Mouse (Mus musculus) spleen, adult 2 months (tissue): ENCODE measurements around the gene P3h2. TPM values are rescaled to one million over a fixed set of nuclear protein-coding genes. Genes with fewer than 3 reads are reported as not detected.

ENCODE experiments used
- DNase-seq, 2 experiments: peaks; one replicate each; pipeline versions ENCODE4 v3.0.0 to v3.0.0-alpha.2; 2012 to 2021; ENCODE audit warnings: low spot score in 2 of 2, low read depth in 1 of 2
- H3K27ac ChIP-seq: fragments of 200-500 bp; 2 replicates; pipeline ENCODE4 v1.5.1; 2012; ENCODE audit warnings: low read length, inconsistent platforms; ENCODE audit not compliant: insufficient read depth
- H3K27me3 ChIP-seq: fragments of 200-500 bp; 2 replicates; pipeline ENCODE4 v1.6.1; 2012; ENCODE audit warnings: mild to moderate bottlenecking, moderate library complexity, low read length, inconsistent platforms; ENCODE audit not compliant: control insufficient read depth, insufficient read depth
- H3K36me3 ChIP-seq: fragments of 200-500 bp; 2 replicates; pipeline ENCODE4 v1.6.1; 2012; ENCODE audit warnings: mild to moderate bottlenecking, low read length, inconsistent platforms; ENCODE audit not compliant: control insufficient read depth, insufficient read depth
- H3K4me1 ChIP-seq: fragments of 200-500 bp; 2 replicates; pipeline ENCODE4 v1.6.1; 2011; ENCODE audit warnings: inconsistent platforms; ENCODE audit not compliant: control insufficient read depth, insufficient read depth, insufficient read length
- H3K4me3 ChIP-seq: fragments of 200-500 bp; 2 replicates; pipeline ENCODE4 v1.5.1; 2011; ENCODE audit warnings: mild to moderate bottlenecking, inconsistent platforms; ENCODE audit not compliant: insufficient read depth, insufficient read length; ENCODE audit errors: extremely low read depth
- CTCF ChIP-seq: fragments of 200-500 bp; IDR thresholded peaks from 2 replicates; pipeline ENCODE4 v1.5.1; 2011; ENCODE audit warnings: mild to moderate bottlenecking, inconsistent platforms; ENCODE audit not compliant: insufficient read depth, insufficient read length, insufficient replicate concordance; ENCODE audit errors: extremely low read depth
- POLR2A ChIP-seq: fragments of 200-500 bp; IDR thresholded peaks from 2 replicates; pipeline ENCODE4 v1.6.1; 2011; ENCODE audit warnings: low read depth, low read length, inconsistent platforms
- WGBS: fragments of 180-500 bp; shearing (Covaris S2); methylation state at CpG from one replicate; pipeline ENCODE4 v1.1.7; 2018; 5-methylcytosine and 5-hydroxymethylcytosine counted together
- polyA plus RNA-seq: library from polyadenylated mRNA; depleted of rRNA; stranded (reverse); fragments of >200 nt; gene quantifications from 2 replicates; pipeline ENCODE4 v1.2.3, GENCODE M21; 2012

P3h2 gene
- polyA plus RNA-seq, 1 experiment = 6.1 TPM

DNA sequence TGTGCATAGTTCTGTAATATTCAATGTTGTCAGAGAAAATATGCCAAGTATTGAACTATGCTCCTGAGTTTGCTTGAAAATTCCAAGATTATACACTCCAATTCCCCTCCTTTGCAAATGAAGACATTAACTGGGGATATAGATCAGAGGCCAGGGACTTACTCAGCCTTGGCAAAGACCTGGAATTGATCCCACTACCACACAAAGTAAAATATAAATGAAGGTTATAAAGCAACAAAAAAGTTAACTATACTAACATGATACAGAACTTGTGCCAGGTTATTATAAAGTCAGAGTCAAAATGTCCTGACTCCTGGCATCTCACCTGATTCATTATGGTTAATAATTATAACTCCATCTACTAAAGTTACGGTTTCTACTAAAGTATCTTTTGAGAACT, 18.6 kb downstream of the P3h2 start:
- Histone ChIP-seq H3K27me3 (no peaks in the 10 kb centered on the region), H3K4me3 (no peak overlapping the region), H3K4me1 (peaks cover 2% of the 10 kb centered on the region; the same call in 1 of the 2 replicates), H3K27ac (no peak overlapping the region), H3K36me3 (no peaks in the 10 kb centered on the region)
- no peak for TF ChIP-seq POLR2A
- no peak for TF ChIP-seq CTCF
- WGBS = 93% methylated on average over 1 of the region's 1 CpGs
- no peak for DNase-seq

GRCm38 (mm10) chr16:26085160-26085559, 20.4 kb downstream of the P3h2 start:
- WGBS = 57% methylated on average over 2 of the region's 2 CpGs
- TF ChIP-seq CTCF (no peak), POLR2A (no peak)
- Histone ChIP-seq H3K27ac (no peak overlapping the region), H3K36me3 (no peaks in the 10 kb centered on the region), H3K4me3 (no peak overlapping the region), H3K4me1 (peaks cover 2% of the 10 kb centered on the region; the same call in 1 of the 2 replicates), H3K27me3 (no peaks in the 10 kb centered on the region)
- no peak for DNase-seq

- 90% methylated on average over 1 of the region's 1 CpGs for WGBS
- DNase-seq = no peak
- 0 out of 2 replicates have a peak, but pooled peaks cover 2% of the 10 kb centered on the region for H3K4me1 ChIP-seq
- H3K4me3 ChIP-seq = no peak overlapping the region
- no peaks in the 10 kb centered on the region for H3K27me3 ChIP-seq
- H3K36me3 ChIP-seq = no peaks in the 10 kb centered on the region
- H3K27ac ChIP-seq = no peak overlapping the region; the same call in 1 of the 2 replicates
- TF ChIP-seq CTCF = no peak
- TF ChIP-seq POLR2A = no peak
Measured at GRCm38 (mm10) chr16:26082831-26083230, 22.8 kb downstream of the P3h2 start.

- no peak for DNase-seq
- Histone ChIP-seq H3K27ac (no peak overlapping the region), H3K4me1 (0 out of 2 replicates have a peak, but pooled peaks cover 2% of the 10 kb centered on the region), H3K4me3 (no peak overlapping the region), H3K36me3 (no peaks in the 10 kb centered on the region), H3K27me3 (no peaks in the 10 kb centered on the region)
- no peak for TF ChIP-seq POLR2A
- TF ChIP-seq CTCF = no peak
Measured at GRCm38 (mm10) chr16:26082391-26082790, 23.2 kb downstream of the P3h2 start.

- Histone ChIP-seq H3K36me3 (no peaks in the 10 kb centered on the region), H3K27ac (no peak overlapping the region), H3K27me3 (no peaks in the 10 kb centered on the region), H3K4me1 (0 out of 2 replicates have a peak, but pooled peaks cover 2% of the 10 kb centered on the region), H3K4me3 (no peak overlapping the region)
- 72% methylated on average over 7 of the region's 7 CpGs for WGBS
- TF ChIP-seq POLR2A (no peak), CTCF (no peak)
- no peak for DNase-seq
Measured at GRCm38 (mm10) chr16:26078923-26079351, 26.6 kb downstream of the P3h2 start.

DNA sequence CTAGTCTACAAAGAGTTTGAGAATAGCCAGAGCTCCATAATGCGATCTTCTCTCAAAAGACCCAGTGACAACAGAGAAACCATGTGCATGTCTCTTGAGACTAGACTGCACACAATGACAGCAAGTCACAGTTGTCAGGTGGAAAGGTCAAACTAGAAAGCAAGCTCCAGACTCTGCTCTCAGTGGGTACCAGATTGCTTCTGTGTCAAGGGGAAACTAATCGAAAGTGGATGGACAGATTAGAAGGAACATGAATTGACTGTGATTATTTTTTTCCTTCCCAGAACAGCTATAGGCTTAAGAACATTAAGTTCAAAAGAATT, 27.5 kb downstream of the P3h2 start:
- no peak for DNase-seq
- H3K4me3 ChIP-seq = no peak overlapping the region
- TF ChIP-seq POLR2A (no peak), CTCF (no peak)
- WGBS = 87% methylated on average over 2 of the region's 2 CpGs
- H3K4me1 ChIP-seq = 0 out of 2 replicates have a peak, but pooled peaks cover 2% of the 10 kb centered on the region
- H3K27me3 ChIP-seq = no peaks in the 10 kb centered on the region
- no peak overlapping the region for H3K27ac ChIP-seq
- H3K36me3 ChIP-seq = no peaks in the 10 kb centered on the region

DNA sequence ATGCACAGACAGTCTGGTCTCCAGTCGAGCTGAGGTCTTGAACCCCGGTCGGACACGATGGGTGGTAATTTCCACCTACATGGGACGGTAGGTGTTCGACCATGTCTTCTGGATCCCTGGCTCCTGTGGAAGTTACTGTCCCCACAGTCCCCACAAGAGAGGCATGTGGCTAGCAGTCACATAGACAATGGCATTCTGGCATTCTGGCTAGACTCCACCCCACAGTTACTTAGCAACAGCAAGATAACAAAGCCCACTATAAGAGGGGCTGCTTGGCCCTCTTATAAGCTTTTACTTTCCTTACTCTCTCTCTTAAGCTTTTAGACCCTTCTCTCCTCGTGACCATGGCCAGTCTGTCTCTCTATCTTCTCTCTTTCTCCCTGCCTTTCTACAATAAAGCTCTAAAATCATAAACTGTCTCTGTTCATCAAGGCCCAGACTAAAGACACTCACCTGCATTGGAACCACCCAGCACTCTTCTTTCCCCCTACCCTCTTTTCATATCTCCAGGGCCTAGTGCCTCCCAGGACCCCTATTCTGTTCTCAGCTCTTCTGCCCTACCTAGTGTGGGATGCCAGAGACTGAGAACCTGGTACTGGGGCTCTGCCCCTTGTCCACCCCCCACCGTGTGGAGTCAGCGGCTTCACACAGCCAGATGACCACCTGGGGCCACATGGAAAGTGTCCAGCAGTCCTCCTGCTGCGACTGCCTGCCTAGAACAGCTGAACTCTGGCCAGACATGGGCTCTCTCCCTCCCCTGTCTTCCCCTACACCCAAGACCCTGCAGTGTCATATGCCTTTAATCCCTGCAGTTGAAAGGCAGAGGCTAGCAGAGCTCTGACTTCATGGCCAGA, 28.1 kb downstream of the P3h2 start:
- Histone ChIP-seq H3K27me3 (no peaks in the 10 kb centered on the region), H3K36me3 (no peaks in the 10 kb centered on the region), H3K27ac (no peak overlapping the region), H3K4me1 (no peaks in the 10 kb centered on the region), H3K4me3 (no peak overlapping the region)
- TF ChIP-seq POLR2A (no peak), CTCF (no peak)
- 83% methylated on average over 10 of the region's 10 CpGs for WGBS
- DNase-seq = no peak
